Mouse (Mus musculus) adrenal gland, postnatal 36 days (tissue): ENCODE results near the gene Ccl11. TPM values are rescaled to one million over a fixed set of nuclear protein-coding genes. Genes with fewer than 3 reads are reported as not detected.

Experiments
- DNase-seq, 2 experiments: peaks; one replicate each; pipeline ENCODE4 v3.0.0; 2021; ENCODE audit warnings: mixed read lengths in 1 of 2
- long read RNA-seq, 2 experiments: library from polyadenylated mRNA; stranded (forward); transcript quantifications; one replicate each; pipeline ENCODE4 v2.0.0; 2021; ENCODE audit warnings: borderline sequencing depth in 2 of 2
- total RNA-seq, 2 experiments: library from RNA; stranded (reverse); gene quantifications; 2 replicates each; pipeline ENCODE4 v1.2.3; 2021

The Ccl11 gene
- total RNA-seq: 1 to 10 TPM; 4.2 to 7.5 TPM
- long read RNA-seq, experiment 1, partial matches to known transcripts: 0 of 1 reads
- long read RNA-seq, experiment 1, other reads (novel, unspliced or antisense): 0 of 1 reads
- long read RNA-seq, experiment 2, partial matches to known transcripts: 0 of 3 reads
- long read RNA-seq, experiment 2, other reads (novel, unspliced or antisense): 0 of 3 reads

DNA sequence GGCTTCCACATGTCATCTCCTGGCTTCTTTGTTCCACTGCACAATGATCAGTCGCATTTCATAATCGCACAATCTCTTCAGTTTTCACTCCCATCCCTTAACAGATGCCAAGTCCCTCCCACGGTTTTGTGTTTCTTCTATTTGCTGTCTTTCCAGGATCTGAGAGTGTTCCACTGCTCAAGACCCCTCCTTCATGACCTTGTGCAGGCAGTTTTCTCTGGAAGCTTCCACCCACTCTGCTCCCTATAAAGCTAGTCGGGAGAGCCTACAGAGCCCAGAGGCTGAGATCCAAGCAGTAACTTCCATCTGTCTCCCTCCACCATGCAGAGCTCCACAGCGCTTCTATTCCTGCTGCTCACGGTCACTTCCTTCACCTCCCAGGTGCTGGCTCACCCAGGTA, at the start of gene Ccl11:
Gene Ccl11, plus strand, starts transcription at position 178 of the 400 bp plus-strand sequence.
- no peak for DNase-seq

GRCm38 (mm10) chr11:82010115-82010514, 47.5 kb upstream of the Ccl11 start:
- DNase-seq: no peak

DNA sequence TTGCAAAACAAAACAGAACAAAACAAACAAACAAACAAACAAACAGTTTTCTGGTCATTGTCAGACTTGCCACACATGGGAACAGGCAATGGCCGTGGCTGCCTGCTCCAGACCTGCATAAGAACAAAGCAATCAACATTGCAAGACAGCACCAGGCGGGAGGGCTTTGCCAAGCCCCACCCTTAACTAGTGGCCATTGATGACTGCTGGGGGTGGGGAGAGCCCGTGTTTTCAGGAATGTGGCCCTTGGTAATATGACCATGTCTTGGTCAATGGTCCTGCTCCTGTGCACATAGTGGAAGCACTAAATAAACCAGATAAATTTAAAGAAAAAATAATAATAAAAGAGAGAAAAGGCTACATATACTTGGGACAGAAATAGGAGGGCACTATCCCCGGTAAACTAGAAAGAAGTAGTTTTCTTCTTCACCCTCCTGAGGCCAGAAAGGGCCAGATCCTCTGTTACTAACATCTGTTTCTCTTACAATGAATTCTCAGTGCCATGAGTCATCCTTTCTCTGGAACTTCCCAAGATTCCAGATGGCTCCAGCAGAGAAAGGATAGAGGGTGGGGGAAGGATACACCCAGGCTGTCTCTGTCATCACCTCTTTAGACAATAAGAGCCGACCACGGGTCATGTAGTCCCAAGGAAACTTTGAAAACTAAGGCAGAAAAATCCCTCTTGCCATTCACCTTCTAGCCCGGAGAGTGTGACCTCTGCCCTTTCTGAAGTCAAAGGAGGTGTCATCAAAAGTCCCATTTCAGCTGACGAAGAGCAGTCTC, 46.0 kb upstream of the Ccl11 start:
- no peak for DNase-seq

DNA sequence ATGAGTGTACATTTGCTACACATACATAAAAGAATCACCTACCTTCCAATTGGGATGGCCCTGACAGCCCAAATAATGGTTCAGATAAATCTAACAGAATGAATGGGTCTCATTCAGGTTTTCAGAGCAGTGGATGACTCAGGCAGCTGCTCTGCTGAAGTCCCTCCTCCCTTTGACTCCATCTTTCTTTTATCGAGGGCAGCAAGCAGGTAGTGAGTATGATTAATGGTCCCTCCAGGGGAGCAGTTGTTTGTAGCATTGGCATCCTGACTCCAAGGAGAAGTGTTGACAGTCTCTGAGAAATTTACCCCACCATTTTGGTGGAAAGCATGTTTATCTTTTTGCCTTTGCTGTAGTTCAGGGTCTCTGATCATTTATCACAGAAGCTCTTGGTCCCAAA, 43.9 kb upstream of the Ccl11 start:
- no peak for DNase-seq

- no peak for DNase-seq
These were observed 42.6 kb upstream of the Ccl11 start for GRCm38 (mm10) chr11:82015066-82015465.

DNA sequence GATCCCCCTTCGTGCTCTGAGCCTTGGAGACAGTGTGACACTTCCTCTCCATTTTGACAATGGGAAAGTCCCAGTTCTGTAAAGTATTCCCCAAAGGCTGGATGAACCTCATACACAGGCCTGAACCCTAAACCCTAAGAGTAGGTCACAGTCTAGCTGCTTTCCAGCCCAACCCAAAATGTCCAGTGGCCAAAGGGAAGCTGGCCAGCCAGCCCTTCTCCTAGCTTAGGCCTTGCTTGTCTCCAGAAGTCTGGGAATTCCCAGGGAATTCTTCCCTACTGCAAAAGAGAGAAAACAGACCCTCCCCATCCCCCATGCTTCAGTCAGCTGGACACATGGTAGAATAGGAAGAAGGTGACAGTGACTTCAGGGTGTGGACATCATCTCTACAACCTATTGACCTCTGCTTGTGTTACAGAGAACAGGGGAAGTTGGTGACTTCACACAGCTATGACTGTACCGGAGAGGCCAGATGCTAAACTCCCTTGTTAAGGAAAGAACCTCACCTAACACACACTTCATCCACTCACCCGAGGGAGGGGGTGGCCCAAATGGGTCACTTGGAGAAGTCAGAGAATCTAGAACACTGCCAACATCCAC, 41.3 kb upstream of the Ccl11 start:
- no peak for DNase-seq

GRCm38 (mm10) chr11:82019389-82019788, 38.2 kb upstream of the Ccl11 start:
- DNase-seq: no peak

GRCm38 (mm10) chr11:82019793-82020192, 37.8 kb upstream of the Ccl11 start:
- DNase-seq: no peak

DNA sequence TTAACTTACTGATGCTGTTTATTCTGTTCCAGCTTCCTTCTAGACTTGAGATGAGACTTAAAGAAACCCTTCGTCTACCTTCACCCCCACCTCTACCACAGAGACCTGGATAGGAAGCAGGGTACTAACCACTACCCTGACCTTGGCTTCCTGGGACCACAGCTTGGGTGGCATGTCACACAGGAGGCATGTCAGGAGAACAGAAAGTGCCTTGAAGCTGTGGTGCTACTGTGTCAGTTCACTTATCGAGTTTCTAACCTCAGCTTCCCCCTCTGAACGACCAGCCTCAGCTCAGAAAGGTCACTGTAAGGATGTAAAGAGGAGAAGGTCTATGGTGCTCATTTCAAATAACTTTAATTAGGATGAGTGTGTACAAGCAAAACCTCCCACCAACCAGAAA, 36.2 kb upstream of the Ccl11 start:
- no peak for DNase-seq

DNA sequence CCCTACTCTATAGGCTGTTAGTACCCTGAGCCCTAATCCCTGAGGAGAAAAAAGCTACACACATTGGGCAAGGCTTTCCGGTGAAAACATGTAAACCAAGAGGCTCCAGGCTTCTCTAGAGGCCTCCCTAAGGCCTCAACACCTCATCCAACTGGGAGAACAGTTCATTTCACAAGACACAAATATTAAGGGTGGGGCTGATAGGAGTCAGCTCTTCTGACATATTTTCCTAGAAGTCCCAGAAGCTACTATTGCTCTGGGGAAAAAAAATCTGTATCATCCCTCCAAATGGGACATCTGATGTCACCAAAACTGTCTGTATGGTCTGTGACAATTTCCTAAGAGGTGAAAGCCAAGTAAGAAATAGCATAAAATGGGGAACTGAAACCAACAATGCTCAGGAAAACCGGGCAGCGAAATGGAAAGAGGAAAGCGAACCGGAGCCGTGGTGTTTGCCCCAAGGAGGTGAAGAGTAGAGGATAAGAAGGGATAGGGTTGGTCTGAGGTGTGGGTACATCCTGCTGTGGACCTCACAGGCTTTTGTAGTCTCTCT, 35.0 kb upstream of the Ccl11 start:
- no peak for DNase-seq

- peak; percentile 74 to 77 for DNase-seq
These were observed 33.9 kb upstream of the Ccl11 start for GRCm38 (mm10) chr11:82023769-82024168.

GRCm38 (mm10) chr11:82030171-82030570, 27.5 kb upstream of the Ccl11 start:
- peak; percentile 36 to 63 for DNase-seq

DNA sequence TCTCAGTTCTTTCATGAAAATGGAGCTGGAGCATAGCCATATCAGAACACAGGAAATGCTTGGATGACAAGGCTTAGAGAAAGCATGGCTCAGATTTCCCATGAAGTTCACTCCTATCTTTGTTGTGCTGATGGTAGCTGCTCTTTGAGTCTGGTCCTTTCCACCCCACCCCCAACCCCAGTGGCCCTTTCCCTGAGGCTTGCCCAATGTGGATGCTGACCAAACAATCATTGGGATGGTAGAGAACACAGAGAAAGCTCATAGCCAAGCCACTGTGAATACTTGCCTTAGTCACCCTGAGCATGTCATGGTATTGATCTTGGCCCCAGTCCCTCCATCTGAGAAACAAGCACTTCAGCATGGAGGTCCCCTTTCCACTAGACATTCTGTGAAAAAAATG, 25.5 kb upstream of the Ccl11 start:
- DNase-seq: no peak

DNA sequence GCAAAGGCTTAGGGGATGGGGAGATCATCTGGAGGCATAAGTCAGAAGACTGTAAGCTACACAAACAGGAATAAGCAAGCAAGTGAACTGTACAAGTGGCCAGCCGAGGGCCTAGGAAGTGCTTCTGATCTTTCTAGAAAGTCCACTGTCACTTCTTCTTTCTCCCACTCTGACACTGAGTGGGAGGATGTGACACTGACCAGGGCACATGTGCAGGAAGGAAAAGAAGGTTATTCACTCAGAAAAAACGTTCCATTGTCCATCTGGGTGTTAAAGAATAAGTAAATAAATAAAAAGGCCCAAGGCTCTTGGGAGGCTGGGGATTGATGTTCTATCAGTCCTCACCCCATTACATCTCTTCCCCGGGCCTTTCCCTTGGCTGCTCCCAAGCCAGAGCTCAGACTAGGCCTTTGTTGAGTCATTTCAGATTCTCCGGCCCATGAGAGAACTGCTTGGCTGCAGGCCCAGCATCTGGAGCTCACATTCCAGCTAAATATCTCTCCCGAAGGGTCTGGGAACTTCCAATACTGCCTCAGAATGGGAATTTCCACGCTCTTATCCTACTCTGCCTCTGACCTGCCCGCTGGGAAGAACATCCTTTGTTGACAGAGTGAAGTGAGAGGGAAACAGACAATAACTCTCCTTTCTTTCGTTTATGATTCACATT, 24.8 kb upstream of the Ccl11 start:
- DNase-seq: peak; percentile 69 to 78

DNA sequence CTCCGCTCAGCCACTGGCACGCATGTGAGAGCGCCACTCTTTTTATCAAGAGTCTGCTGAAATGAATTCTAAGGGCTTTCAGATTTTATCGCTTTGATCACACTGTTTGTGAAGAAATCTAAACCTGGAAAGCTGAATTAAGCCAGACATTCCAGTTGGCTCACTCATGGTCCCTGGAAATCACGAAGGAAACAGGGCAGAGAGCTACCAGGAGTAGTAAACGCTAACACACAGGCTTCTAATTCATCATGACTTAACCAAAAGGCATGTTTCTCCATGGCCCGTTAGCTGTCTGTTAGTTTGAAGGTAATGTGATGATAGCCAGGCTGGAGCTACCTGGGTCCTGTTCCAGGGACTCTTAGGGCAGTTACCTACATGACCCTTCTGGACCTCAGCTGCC, 23.2 kb upstream of the Ccl11 start:
- DNase-seq: no peak

GRCm38 (mm10) chr11:82035356-82035755, 22.3 kb upstream of the Ccl11 start, which contains the start of gene Ccl2:
Gene Ccl2, plus strand, starts transcription at chr11:82035571.
- DNase-seq: peak; percentile 81 to 85

- DNase-seq: no peak
These were observed 21.8 kb upstream of the Ccl11 start for GRCm38 (mm10) chr11:82035857-82036256.

DNA sequence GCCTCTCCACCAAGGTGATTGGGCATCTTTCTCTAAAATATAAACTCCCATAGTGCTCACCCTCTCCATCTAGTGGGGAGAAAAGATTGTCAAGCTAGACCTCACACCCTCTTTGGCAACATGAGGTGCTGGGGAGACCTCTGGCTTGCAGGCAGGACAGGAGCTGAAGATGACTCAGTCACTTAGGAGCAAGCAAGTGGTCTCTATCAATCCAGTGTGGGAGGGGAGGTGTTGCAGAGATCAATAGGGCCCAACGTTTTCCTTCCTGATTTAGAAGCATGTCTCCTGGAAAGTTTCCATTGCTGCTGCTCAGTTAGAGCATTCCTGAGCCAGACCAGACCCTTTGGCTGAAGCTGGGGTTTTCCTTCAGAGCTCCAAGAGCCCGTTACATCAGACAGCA, 19.1 kb upstream of the Ccl11 start, which contains the start of gene Gm17268:
Gene Gm17268, minus strand, starts transcription at position 28 of the 400 bp plus-strand sequence.
- DNase-seq: no peak

- no peak for DNase-seq
These were observed 18.4 kb upstream of the Ccl11 start for GRCm38 (mm10) chr11:82039132-82039660.

- DNase-seq: no peak
These were observed 15.9 kb upstream of the Ccl11 start for GRCm38 (mm10) chr11:82041671-82042080.

DNA sequence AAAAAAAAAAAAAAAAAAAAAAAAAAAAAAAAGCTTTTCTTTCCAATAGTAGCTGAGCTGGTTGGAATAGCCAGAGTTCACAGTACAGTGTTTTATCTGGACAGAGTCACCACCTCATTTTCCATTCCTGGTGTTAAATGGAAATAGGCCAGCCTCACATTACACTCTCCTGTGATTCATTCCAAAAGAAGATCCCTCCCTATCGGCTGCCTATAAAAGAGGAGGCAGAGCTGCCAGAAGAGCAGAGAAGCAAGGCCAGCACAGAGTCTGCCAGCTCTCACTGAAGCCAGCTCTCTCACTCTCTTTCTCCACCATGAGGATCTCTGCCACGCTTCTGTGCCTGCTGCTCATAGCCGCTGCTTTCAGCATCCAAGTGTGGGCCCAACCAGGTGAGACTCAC, 12.2 kb upstream of the Ccl11 start, which contains the start of gene Ccl7:
Gene Ccl7, plus strand, starts transcription at position 242 of the 400 bp plus-strand sequence.
- DNase-seq: peak; percentile 61 to 65
